Mouse (Mus musculus): ENCODE data around the gene Ggt6.
"Not testable (repeated sequence)": the region's sequence is repeated elsewhere in the genome, so short reads cannot be mapped to it uniquely, and the experiment has no call there.

Gene Ggt6

GRCm38 (mm10) chr11:72411093-72411921 lies 24.0 kb upstream of the Ggt6 start, which contains the start of gene Smtnl2:
Smtnl2 (minus strand) TSS chr11:72411713.
- peak; percentile 84 for DNase-seq (ENCODE audit: low spot score)

- no peak for DNase-seq (ENCODE audit: low spot score)
Measured at GRCm38 (mm10) chr11:72411945-72412344, 23.4 kb upstream of the Ggt6 start.

- DNase-seq (ENCODE audit: low spot score) = peak; percentile 52
Measured at GRCm38 (mm10) chr11:72413016-72413415, 22.3 kb upstream of the Ggt6 start.

GRCm38 (mm10) chr11:72413601-72414190 lies 21.6 kb upstream of the Ggt6 start:
- DNase-seq (ENCODE audit: low spot score) = no peak

GRCm38 (mm10) chr11:72415155-72415554 lies 20.2 kb upstream of the Ggt6 start:
- DNase-seq (ENCODE audit: low spot score) = no peak

GRCm38 (mm10) chr11:72416666-72417065 lies 18.7 kb upstream of the Ggt6 start:
- no peak for DNase-seq (ENCODE audit: low spot score)

GRCm38 (mm10) chr11:72417376-72417775 lies 17.9 kb upstream of the Ggt6 start:
- DNase-seq (ENCODE audit: low spot score) = no peak

- DNase-seq (ENCODE audit: low spot score) = no peak
Measured at GRCm38 (mm10) chr11:72418227-72418626, 17.1 kb upstream of the Ggt6 start.

- no peak for DNase-seq (ENCODE audit: low spot score)
Measured at GRCm38 (mm10) chr11:72419006-72419405, 16.3 kb upstream of the Ggt6 start.

GRCm38 (mm10) chr11:72420460-72421122 lies 14.7 kb upstream of the Ggt6 start:
- no peak for DNase-seq (ENCODE audit: low spot score)

GRCm38 (mm10) chr11:72421518-72422278 lies 13.6 kb upstream of the Ggt6 start:
- no peak for DNase-seq (ENCODE audit: low spot score)

GRCm38 (mm10) chr11:72423686-72424085 lies 11.6 kb upstream of the Ggt6 start:
- DNase-seq (ENCODE audit: low spot score) = no peak

- DNase-seq (ENCODE audit: low spot score) = no peak
Measured at GRCm38 (mm10) chr11:72425201-72425600, 10.1 kb upstream of the Ggt6 start.

GRCm38 (mm10) chr11:72426884-72427283 lies 8.4 kb upstream of the Ggt6 start:
- no peak for DNase-seq (ENCODE audit: low spot score)

GRCm38 (mm10) chr11:72428694-72429093 lies 6.6 kb upstream of the Ggt6 start:
- DNase-seq (ENCODE audit: low spot score) = peak; percentile 78

- peak; percentile 55 for DNase-seq (ENCODE audit: low spot score)
Measured at GRCm38 (mm10) chr11:72429288-72429690, 6.0 kb upstream of the Ggt6 start.

- not testable (repeated sequence) for DNase-seq (ENCODE audit: low spot score)
Measured at GRCm38 (mm10) chr11:72430311-72431068, 4.8 kb upstream of the Ggt6 start.

- DNase-seq (ENCODE audit: low spot score) = peak; percentile 54
Measured at GRCm38 (mm10) chr11:72435694-72436045, 344 bp downstream of the Ggt6 start.

- no peak for DNase-seq (ENCODE audit: low spot score)
Measured at GRCm38 (mm10) chr11:72436271-72436670, 945 bp downstream of the Ggt6 start.

- DNase-seq (ENCODE audit: low spot score) = no peak
Measured at GRCm38 (mm10) chr11:72436756-72437650, 1.7 kb downstream of the Ggt6 start.

All from testis, postnatal 14 days (tissue).